Mouse (Mus musculus) brain, embryonic 18.5 days (tissue): Measurements from ENCODE around the gene Gm20388.
A peak's percentile ranks its signal among the peaks of the same experiment; 100 is the strongest.

Source experiments
- DNase-seq: peaks from one replicate; pipeline ENCODE4 v3.0.0-alpha.2; 2012; ENCODE audit warnings: low read depth, low spot score

Gm20388 gene

GRCm38 (mm10) chr8:120412911-120413625 is 502.4 kb downstream of the Gm20388 start:
- DNase-seq = no peak

GRCm38 (mm10) chr8:120413626-120413988 is 503.0 kb downstream of the Gm20388 start:
- DNase-seq = no peak

- no peak for DNase-seq
Measured at GRCm38 (mm10) chr8:120414216-120414615, 503.6 kb downstream of the Gm20388 start.

- no peak for DNase-seq
Measured at GRCm38 (mm10) chr8:120415474-120415873, 504.8 kb downstream of the Gm20388 start.

- no peak for DNase-seq
Measured at GRCm38 (mm10) chr8:120416173-120416521, 505.5 kb downstream of the Gm20388 start.

- DNase-seq = peak; percentile 72
Measured at GRCm38 (mm10) chr8:120416522-120417394, 506.1 kb downstream of the Gm20388 start.

GRCm38 (mm10) chr8:120418188-120418587 is 507.5 kb downstream of the Gm20388 start:
- DNase-seq = no peak

GRCm38 (mm10) chr8:120419675-120420074 is 509.0 kb downstream of the Gm20388 start:
- DNase-seq = no peak

GRCm38 (mm10) chr8:120420226-120420625 is 509.6 kb downstream of the Gm20388 start:
- no peak for DNase-seq

- DNase-seq = no peak
Measured at GRCm38 (mm10) chr8:120421638-120422037, 511.0 kb downstream of the Gm20388 start.

GRCm38 (mm10) chr8:120422236-120422635 is 511.6 kb downstream of the Gm20388 start:
- DNase-seq = no peak

GRCm38 (mm10) chr8:120423576-120423975 is 512.9 kb downstream of the Gm20388 start:
- DNase-seq = no peak

GRCm38 (mm10) chr8:120424829-120425198 is 514.2 kb downstream of the Gm20388 start:
- DNase-seq = no peak

- peak; percentile 65 for DNase-seq
Measured at GRCm38 (mm10) chr8:120425199-120425941, 514.7 kb downstream of the Gm20388 start.

GRCm38 (mm10) chr8:120426105-120426504 is 515.5 kb downstream of the Gm20388 start:
- no peak for DNase-seq

GRCm38 (mm10) chr8:120426622-120427385 is 516.2 kb downstream of the Gm20388 start:
- no peak for DNase-seq

GRCm38 (mm10) chr8:120428492-120428891 is 517.9 kb downstream of the Gm20388 start:
- no peak for DNase-seq

- no peak for DNase-seq
Measured at GRCm38 (mm10) chr8:120429116-120429515, 518.5 kb downstream of the Gm20388 start.

GRCm38 (mm10) chr8:120431042-120431441 is 520.4 kb downstream of the Gm20388 start:
- DNase-seq = no peak

- DNase-seq = no peak
Measured at GRCm38 (mm10) chr8:120432438-120432837, 521.8 kb downstream of the Gm20388 start.

GRCm38 (mm10) chr8:120433143-120433542 is 522.5 kb downstream of the Gm20388 start:
- DNase-seq = no peak
